Mouse (Mus musculus): ENCODE data around the gene Dnajc27.
A peak's percentile ranks its signal among the peaks of the same experiment; 100 is the strongest.

Dnajc27 gene

DNA sequence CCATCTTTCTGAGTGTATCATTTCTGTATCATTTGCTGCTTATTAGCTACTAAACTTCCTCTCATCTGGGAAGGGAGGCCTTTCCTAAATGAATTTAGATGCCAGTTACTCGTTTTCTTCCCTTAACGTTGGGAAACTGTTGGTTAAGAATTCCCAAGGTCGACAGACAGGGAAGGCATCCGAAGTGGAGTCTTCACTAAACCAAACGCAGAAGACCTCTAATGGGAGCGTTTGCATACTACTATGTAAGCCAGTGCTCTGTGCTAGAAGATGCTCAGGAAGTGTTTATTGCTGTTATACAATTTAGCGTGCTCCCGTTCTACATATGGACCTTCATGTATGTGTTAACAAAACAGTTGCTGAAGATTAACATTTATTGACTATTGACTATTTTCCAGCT, 1.1 kb downstream of the Dnajc27 start:
- DNase-seq (ENCODE audit: low spot score in 2 of 2) = no peak

DNA sequence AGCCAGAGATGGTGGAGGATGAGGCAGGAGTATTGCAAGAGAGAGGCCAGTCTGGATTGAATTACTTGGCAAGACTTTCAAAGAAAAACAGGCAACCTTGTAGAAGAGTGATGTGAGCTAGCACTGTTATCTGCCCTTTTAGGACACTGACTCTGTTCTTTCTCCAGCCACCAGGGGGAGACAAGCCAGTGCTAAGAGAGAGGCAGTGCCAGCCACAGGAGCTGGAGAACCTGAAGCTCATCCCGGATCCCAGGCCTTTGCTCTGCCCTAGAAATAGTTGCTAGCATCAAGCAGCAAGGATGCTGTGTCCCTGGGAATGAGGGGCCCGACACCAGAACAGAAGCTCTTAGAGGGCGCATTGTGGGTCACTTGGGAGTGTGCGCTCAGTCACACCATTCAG, 25.0 kb downstream of the Dnajc27 start:
- peak; percentile 12 to 57 for DNase-seq (ENCODE audit: low spot score in 2 of 2)

DNA sequence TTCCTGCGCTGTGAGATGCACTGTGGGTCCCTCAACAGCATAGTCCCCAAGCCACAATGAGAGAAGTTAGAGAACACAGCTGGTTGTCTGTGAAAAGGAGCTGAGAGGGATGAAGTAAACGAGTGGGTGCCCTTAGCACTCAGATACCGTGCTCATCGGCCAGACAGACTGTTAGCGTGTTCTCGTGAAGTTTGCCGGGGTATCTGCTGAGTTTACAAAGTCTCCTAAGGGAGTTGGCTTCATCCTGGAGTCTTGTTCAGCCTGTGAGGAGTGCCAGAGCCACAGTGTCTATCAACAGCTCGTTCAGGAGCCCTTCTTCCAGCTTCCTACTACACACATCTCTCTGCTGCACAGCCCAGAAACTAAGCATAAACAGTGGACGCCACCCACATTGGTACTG, 33.7 kb downstream of the Dnajc27 start:
- no peak for DNase-seq (ENCODE audit: low spot score in 2 of 2)

DNA sequence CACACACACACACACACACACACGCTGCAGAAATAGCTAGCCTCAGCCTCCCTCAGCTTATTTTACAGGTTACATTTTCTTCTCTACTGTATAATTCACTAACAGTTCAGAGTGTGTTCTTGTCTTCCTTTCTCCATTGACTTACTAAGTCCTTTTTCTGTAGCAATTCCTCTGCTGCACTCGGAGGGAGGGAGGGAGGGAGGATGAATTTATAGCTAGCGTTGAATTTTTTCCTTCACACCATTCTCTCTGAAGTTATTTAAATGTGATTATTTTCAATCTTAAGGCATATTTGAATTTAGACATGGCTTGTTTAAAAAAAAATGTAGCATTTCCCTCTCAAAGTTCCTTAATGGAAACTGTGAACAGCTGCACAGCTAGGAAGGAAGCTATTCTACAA, 34.8 kb downstream of the Dnajc27 start:
- DNase-seq (ENCODE audit: low spot score in 2 of 2) = no peak

DNA sequence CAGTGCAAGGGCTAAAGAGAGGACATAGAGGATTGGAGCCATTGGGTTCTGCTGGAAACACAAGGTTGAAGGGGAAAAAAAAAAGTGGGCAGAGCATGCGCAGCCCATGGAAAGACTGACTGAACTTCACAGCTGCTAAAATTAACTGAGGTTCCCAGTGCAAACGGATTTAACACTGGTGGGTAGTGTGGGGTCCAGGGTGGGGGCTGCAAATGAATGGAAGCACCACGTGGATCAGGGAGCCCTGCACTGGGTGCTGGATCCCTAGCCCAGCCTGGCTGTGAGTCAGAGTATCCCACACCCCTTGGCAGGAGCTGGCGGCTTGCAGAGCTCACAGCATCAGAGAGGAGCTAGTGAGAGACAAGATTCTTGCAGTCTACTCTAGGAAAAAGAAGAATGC, 35.2 kb downstream of the Dnajc27 start:
- DNase-seq (ENCODE audit: low spot score in 2 of 2) = no peak

DNA sequence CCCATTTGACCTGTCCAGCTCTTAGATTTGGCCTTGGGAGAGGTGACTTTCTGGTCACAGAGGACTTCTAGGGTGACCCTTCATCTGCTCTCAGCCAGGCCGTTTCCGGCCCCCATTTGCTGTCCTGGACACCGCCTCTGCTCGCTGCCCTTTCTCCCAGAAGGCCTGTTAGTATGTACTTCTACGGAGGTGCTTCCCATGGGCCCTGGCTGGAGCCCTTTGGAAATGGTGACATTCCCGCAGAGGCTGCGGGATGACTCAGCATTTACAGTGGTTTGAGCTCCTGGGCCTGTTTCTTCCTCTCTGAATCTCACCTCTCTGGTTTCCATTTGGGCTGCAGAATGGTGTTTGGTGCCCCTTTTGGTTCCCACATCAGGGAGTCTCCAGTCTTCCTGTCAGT, 45.0 kb downstream of the Dnajc27 start:
- DNase-seq (ENCODE audit: low spot score in 2 of 2) = no peak

DNA sequence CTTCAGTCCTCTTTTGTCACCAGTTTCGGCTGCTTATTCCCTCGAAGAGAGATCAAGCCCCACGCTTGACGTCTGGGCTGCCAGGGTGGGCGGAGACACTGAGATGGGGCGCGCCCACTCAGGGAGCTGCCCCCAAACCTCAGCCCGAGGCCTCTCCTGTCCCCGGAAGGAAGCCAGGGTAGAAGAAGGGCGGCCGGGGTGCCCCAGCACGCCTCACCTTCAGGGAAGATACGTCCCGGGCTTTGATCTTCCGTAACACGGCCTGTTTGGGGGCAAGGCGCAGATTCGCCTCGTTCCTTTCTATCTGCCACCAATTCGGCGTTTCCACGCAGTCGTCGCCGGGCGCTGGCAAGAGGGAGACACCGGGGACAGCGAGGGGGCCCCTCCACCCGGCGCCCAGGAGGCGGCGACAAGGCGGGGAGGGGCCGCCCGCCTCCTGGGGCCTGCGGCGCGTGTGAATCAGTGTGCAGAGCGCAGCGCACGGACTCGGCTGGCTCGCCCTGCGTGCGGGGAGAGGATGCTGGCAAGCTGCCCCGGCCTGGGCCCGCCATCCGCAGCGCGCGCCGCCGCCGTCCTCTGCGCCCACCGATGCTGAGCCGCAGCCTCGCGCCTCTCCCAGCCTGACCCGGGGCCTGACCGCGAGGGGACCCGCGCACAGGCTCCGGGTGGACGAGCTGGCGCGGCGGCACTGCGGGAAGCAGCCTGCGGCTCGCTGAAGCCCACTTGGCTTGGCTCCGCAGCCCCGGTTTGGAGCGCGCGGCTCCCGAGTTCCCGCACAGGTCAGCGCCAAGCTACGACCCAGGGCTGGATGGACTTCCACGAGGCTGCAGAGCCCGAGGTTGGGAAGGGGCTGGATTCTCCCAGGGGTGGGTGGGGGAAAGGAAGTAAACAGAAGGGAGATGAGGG, 50.8 kb downstream of the Dnajc27 start, which contains the start of gene Adcy3:
Gene Adcy3, plus strand, starts transcription at position 163 of the 906 bp plus-strand sequence.
- DNase-seq (ENCODE audit: low spot score in 2 of 2) = peak; percentile 40 to 45

DNA sequence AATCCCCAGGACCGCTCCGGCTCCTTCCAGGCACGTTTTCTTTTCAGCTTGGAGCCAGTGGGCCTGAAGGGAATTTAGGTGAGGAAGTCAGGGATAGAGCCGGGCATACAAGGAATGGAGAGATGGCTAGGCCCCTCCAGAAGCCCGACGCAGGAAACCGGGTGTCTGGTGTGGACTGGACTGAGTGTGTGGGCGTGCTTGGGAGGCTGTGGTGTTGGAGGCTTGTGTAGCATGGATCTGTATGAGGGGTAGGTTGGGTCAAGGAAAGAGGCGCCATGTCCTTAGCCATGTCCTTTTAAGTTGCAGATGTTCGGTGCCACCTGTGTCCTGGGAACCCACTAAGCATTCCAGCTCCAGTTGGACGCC, 51.4 kb downstream of the Dnajc27 start:
- DNase-seq (ENCODE audit: low spot score in 2 of 2) = no peak

DNA sequence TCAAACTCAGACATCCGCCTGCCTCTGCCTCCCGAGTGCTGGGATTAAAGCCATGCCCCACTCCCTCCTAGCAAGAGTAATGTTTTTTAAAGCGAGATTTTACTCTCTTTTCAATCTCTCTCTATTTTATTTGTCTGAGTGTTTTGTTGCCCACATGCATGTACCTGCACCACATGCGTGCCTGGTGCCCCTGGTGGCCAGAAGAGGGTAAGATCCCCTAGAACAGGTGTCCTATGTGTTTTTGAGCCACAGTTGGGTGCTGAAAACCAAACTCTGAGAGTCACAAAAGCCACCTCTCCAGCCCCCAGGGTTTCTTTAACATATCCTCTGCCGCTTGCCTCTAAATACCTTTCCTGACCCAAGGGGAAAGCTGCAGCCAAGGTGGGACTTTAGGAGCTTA, 60.8 kb downstream of the Dnajc27 start:
- no peak for DNase-seq (ENCODE audit: low spot score in 2 of 2)

DNA sequence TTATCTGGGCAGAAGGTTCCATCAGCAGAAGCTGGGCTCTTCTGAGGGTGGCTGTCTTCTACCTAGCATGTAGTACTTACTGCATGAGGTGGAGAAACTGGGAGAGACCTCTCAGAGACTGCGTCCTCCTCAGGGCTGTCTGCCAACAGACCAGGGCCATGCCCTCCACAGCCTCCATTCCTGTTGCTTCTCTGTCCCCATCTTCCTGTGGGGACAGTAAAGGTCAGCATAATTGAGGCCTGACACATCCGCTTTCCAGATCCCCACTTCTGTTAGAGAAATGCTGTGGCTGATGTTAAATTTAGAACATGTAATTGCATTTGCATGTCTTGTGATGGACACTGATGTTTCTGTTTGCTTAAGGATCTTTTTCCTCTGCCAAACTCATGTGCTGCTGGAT, 68.6 kb downstream of the Dnajc27 start:
- no peak for DNase-seq (ENCODE audit: low spot score in 2 of 2)

DNA sequence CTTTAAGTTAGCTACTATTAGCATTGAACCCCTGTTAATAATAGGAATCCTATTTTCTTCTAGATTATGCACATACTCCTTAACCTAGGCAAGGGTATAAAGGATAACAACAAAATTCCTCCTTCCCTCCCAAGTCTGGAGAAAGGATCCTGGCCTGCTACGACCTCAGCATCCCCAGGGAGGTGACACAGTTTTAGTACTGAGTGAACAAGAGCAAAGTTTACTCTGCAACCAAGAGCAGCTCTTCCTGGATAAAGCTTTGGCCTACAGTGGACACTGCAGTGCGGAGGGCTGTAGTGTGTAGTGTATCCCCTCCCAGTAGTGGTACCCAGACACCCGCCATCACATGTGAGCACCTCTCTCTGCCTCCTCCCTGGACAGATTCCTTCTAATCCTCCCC, 69.6 kb downstream of the Dnajc27 start:
- DNase-seq (ENCODE audit: low spot score in 2 of 2) = no peak

DNA sequence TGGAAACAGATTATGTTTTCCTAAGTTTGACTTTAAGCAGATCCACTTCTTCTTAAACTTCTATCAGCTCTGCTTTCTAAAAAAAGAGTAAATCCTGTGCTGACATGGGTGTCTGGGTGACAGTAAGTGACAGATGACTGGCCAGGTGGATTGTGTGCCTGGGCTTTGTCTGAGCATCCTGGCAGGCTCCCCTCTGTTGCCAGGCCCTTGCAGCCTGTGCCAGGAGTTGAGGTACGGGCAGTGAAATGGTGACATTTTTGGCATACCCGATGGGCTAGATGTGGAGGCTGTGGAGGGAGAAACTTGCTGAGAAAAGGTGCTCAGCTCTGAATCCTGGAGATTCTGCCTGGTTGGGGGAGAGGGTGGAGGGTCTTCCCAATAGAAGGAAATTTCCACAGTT, 75.1 kb downstream of the Dnajc27 start:
- DNase-seq (ENCODE audit: low spot score in 2 of 2) = no peak

DNA sequence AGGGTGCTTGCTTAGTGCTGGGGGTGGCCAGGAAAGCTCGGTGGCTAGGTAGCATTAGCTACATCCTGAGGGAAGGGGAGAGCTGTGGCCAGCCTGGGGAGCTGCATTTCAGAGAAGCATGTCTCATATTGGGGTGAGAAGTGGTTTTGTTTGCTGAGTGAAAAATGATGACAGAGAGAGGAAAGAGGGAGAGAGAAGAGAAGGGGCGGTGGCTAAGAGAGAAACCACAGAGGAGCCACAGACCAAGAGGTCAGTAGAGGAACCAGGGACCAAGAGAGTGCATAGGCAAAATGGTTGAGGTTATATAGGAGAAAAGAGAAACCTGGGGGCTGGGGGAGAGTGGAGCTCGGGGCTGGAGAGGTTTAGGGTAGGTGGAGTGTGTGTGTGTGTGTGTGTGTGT, 75.8 kb downstream of the Dnajc27 start:
- no peak for DNase-seq (ENCODE audit: low spot score in 2 of 2)

DNA sequence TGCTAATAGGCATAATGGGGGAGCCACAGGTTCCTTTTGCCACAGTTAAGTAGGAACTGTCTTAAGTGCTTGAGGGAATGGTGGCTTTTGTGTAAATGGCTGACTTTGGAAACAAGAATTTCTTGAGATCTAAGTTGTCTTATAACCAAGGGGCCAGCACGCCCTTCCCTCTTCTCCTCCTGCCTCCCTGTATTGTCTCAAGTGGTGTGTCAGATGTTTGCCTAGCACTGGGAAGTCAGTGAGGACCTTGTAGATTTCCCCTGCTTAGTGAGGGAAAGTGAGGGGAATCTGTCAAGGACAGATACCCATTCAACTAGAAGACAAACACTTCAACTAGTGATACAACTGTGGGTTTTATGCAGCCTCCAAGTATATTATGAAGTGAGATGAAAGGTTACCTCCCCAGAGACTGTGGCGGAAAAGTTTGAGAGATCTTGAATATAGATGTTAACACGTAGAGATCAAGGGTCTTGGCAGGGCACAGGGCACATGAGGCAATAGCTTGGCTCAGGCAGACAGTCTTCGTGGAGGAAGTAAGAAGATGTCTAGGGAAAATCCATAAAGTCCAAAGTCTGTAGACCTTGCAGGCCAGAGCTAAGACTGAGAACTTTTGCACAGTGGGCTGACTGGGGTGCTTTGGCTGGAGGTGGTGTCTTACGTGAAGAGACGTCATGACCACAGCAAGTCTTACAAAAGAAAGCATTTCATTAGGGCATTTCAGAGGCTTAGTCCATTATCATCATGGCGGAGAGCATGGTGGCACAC, 76.7 kb downstream of the Dnajc27 start:
- DNase-seq (ENCODE audit: low spot score in 2 of 2) = no peak
